Comparison of ENCODE assay signal across 8 mouse cellular contexts in the genomic region with DNA sequence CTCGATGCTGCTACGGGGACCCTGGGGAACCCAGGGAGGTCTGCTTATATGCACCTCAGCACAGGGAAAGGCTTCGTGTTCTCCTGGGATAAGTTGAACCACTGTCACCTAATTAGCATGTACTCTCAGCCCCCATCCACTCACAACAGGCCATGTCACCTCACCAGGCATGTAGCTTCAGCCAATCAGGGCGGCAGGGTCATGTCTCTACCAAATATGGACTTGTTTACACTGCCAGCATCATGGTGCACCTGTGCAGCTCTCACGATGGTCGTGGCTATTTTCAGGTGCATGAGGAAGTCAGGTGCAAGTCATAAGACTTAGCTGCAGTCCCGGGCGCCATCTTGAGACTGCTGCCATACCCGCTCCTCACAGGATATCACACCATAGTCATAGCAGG. TPM values are rescaled to one million over a fixed set of nuclear protein-coding genes. Genes with fewer than 3 reads are reported as not detected.
DNase-seq lines count a peak whose midpoint lies in the region; ATAC-seq lines count a peak whose summit lies in the region.
"Not testable (repeated sequence)": the region's sequence is repeated elsewhere in the genome, so short reads cannot be mapped to it uniquely, and the experiment has no call there.

A gene (minus strand): TSS at position 101 of the 400 bp plus-strand sequence.

- not testable (repeated sequence) for H3K27ac ChIP-seq in brown adipose tissue, adult 24 weeks (replicated peaks; ENCODE audit: low read depth, low read length); forebrain, embryonic 16.5 days (ENCODE audit: low read length); heart, embryonic 13.5 days (replicated peaks); lung, embryonic 15.5 days; neural tube, embryonic 13.5 days (replicated peaks)

- DNase-seq in A20 (ENCODE audit: low read depth, low spot score): peak; percentile 28
- DNase-seq in left cerebral cortex, adult 8-10 months (ENCODE audit: low spot score in 2 of 2): not testable (repeated sequence)

- not testable (repeated sequence) for H3K9me3 ChIP-seq in forebrain, embryonic 16.5 days (ENCODE audit: control insufficient read depth, low read length); heart, embryonic 13.5 days; lung, embryonic 15.5 days; neural tube, embryonic 13.5 days

- not testable (repeated sequence) for H3K4me1 ChIP-seq in brown adipose tissue, adult 24 weeks (ENCODE audit: control insufficient read depth, insufficient read depth, insufficient read length, low read length); forebrain, embryonic 16.5 days (replicated peaks; ENCODE audit: control insufficient read depth, insufficient read depth, low read length); heart, embryonic 13.5 days; lung, embryonic 15.5 days; neural tube, embryonic 13.5 days (replicated peaks)

- H3K27me3 ChIP-seq in forebrain, embryonic 16.5 days (replicated peaks; ENCODE audit: control insufficient read depth, insufficient read depth, low read length); heart, embryonic 13.5 days (replicated peaks); lung, embryonic 15.5 days; neural tube, embryonic 13.5 days: not testable (repeated sequence)

- 99% methylated on average over 9 of the region's 9 CpGs for WGBS in forebrain, embryonic 16.5 days
- 82% methylated on average over 9 of the region's 9 CpGs for WGBS in heart, embryonic 13.5 days
- 89% methylated on average over 9 of the region's 9 CpGs for WGBS in lung, embryonic 15.5 days
- 93% methylated on average over 9 of the region's 9 CpGs for WGBS in neural tube, embryonic 13.5 days

- H3K4me2 ChIP-seq in forebrain, embryonic 16.5 days (ENCODE audit: low read length); heart, embryonic 13.5 days; lung, embryonic 15.5 days; neural tube, embryonic 13.5 days: not testable (repeated sequence)

- not testable (repeated sequence) for H3K36me3 ChIP-seq in forebrain, embryonic 16.5 days (ENCODE audit: control insufficient read depth, insufficient read depth); heart, embryonic 13.5 days; lung, embryonic 15.5 days; neural tube, embryonic 13.5 days

- ATAC-seq in forebrain, embryonic 16.5 days; heart, embryonic 13.5 days (ENCODE audit: extremely low read depth, insufficient number of reproducible peaks, low FRiP score, low TSS enrichment); inflammation-experienced regulatory T-cells, adult 6 months; lung, embryonic 15.5 days (ENCODE audit: borderline replicate concordance, extremely low read depth, low FRiP score, low TSS enrichment); neural tube, embryonic 13.5 days (ENCODE audit: low read depth): not testable (repeated sequence)

- H3K9ac ChIP-seq in forebrain, embryonic 16.5 days (replicated peaks; ENCODE audit: low read depth, low read length); heart, embryonic 13.5 days; lung, embryonic 15.5 days; neural tube, embryonic 13.5 days: not testable (repeated sequence)

- not testable (repeated sequence) for H3K4me3 ChIP-seq in brown adipose tissue, adult 24 weeks (ENCODE audit: insufficient read depth, low read depth, low read length); forebrain, embryonic 16.5 days (replicated peaks; ENCODE audit: low read length); heart, embryonic 13.5 days; lung, embryonic 15.5 days; neural tube, embryonic 13.5 days

RNA-seq across cellular contexts. Expression of the gene that starts here (rescaled TPM):
- polyA plus RNA-seq in brown adipose tissue, adult 24 weeks (2012; ENCODE audit: insufficient read depth, insufficient read length, missing spikeins): 40.9 and 65.7 TPM in 2 replicates
- polyA plus RNA-seq in forebrain, embryonic 16.5 days (2015; fragmentation: Nextera tagmentation; extraction: Ambion mirVana): 319 and 348 TPM in 2 replicates
- 57.8 and 61.1 TPM in 2 replicates for polyA plus RNA-seq in heart, embryonic 13.5 days (2015; fragmentation: Nextera tagmentation; extraction: Ambion mirVana)
- 100 to 1,000 TPM; 179 to 241 (median 217) TPM for polyA plus RNA-seq in inflammation-experienced regulatory T-cells, adult 6 months (2017; shearing (Covaris generic))
- total RNA-seq in left cerebral cortex, adult 8-10 months (2022): 100 to 1,000 TPM; 386 to 451 (median 404) TPM
- polyA plus RNA-seq in lung, embryonic 15.5 days (2015; fragmentation: Nextera tagmentation; extraction: Ambion mirVana): 92.9 and 97.4 TPM in 2 replicates
- polyA plus RNA-seq in neural tube, embryonic 13.5 days (2015; fragmentation: Nextera tagmentation; extraction: Ambion mirVana): 111 and 121 TPM in 2 replicates
